Mouse (Mus musculus) limb, embryonic 14.5 days (tissue): ENCODE results near the gene Apol7e. TPM values are rescaled to one million over a fixed set of nuclear protein-coding genes. Genes with fewer than 3 reads are reported as not detected.

Source experiments
- ATAC-seq: fragments of 200-750 bp; cut with Nextera tagmentation; 2 replicates; pipeline ENCODE4 v1.8.0; 2017; ENCODE audit warnings: low read depth, moderate number of reproducible peaks, moderate TSS enrichment; ENCODE audit not compliant: low FRiP score
- DNase-seq: peaks from one replicate; pipeline ENCODE4 v3.0.0-alpha.2; 2015; ENCODE audit warnings: low spot score
- H3K27ac ChIP-seq: fragments of 300-500 bp; sonication (generic); replicated peaks from 2 replicates; pipeline ENCODE4 v1.5.1; 2014; ENCODE audit warnings: low read depth, mild to moderate bottlenecking, low read length, moderate library complexity, mixed read lengths
- H3K27me3 ChIP-seq: fragments of 300-500 bp; sonication (generic); 2 replicates; pipeline ENCODE4 v1.6.1; 2014; ENCODE audit warnings: low read length, mixed read lengths; ENCODE audit not compliant: control insufficient read depth, insufficient read depth
- H3K36me3 ChIP-seq: fragments of 300-500 bp; sonication (generic); 2 replicates; pipeline ENCODE4 v1.6.1; 2014; ENCODE audit warnings: mild to moderate bottlenecking, low read length, moderate library complexity, mixed read lengths; ENCODE audit not compliant: control insufficient read depth, insufficient read depth
- H3K4me1 ChIP-seq: fragments of 300-500 bp; sonication (generic); 2 replicates; pipeline ENCODE4 v1.6.1; 2014; ENCODE audit warnings: antibody characterized with exemption, low read length, mixed read lengths; ENCODE audit not compliant: control insufficient read depth, insufficient read depth
- H3K4me2 ChIP-seq: fragments of 300-500 bp; sonication (generic); replicated peaks from 2 replicates; pipeline ENCODE4 v1.6.1; 2014; ENCODE audit warnings: low read depth, mild to moderate bottlenecking, low read length, moderate library complexity; ENCODE audit not compliant: severe bottlenecking
- H3K4me3 ChIP-seq: fragments of 300-500 bp; sonication (generic); replicated peaks from 2 replicates; pipeline ENCODE4 v1.5.1; 2014; ENCODE audit warnings: low read length
- H3K9ac ChIP-seq: fragments of 300-500 bp; sonication (generic); 2 replicates; pipeline ENCODE4 v1.6.1; 2014; ENCODE audit warnings: mild to moderate bottlenecking, low read depth, low read length, moderate library complexity; ENCODE audit not compliant: severe bottlenecking
- H3K9me3 ChIP-seq: fragments of 300-500 bp; sonication (generic); 2 replicates; pipeline ENCODE4 v1.6.1; 2016; ENCODE audit warnings: low read length; ENCODE audit not compliant: control insufficient read depth
- POLR2A ChIP-seq: fragments of 200-500 bp; IDR thresholded peaks from 2 replicates; pipeline ENCODE4 v1.8.0; 2012; ENCODE audit warnings: inconsistent platforms, mild to moderate bottlenecking, moderate library complexity, borderline replicate concordance; ENCODE audit not compliant: insufficient read depth, insufficient read length; ENCODE audit errors: extremely low read depth
- WGBS: fragments of 180-500 bp; shearing (Covaris S2); extraction: QIAGEN DNeasy Blood & Tissue Kit; methylation state at CpG from one replicate; pipeline ENCODE4 v1.1.7; 2014; 5-methylcytosine and 5-hydroxymethylcytosine counted together
- polyA plus RNA-seq, 2 experiments: library from polyadenylated mRNA; depleted of rRNA in 1 of 2; stranded (reverse) in 1 of 2; unstranded in 1 of 2; fragments of >200 nt; fragmentation: Nextera tagmentation in 1 of 2; extraction: Ambion mirVana in 1 of 2; gene quantifications; 2 replicates each; pipeline versions ENCODE4 v1.2.1 to v1.2.3; 2012 to 2014

Apol7e gene
- polyA plus RNA-seq, 2 experiments, result 0.16 TPM; not detected in 1

- Histone ChIP-seq H3K4me1 (no peaks in the 10 kb centered on the region), H3K9ac (no peak overlapping the region), H3K27me3 (no peaks in the 10 kb centered on the region), H3K4me3 (no peak overlapping the region), H3K27ac (no peak overlapping the region), H3K4me2 (no peak overlapping the region), H3K9me3 (no peaks in the 10 kb centered on the region; the same call in 1 of the 2 replicates), H3K36me3 (no peaks in the 10 kb centered on the region)
- TF ChIP-seq POLR2A, result no peak
- DNase-seq (no peak), ATAC-seq (no peak)
- 74% methylated on average over 11 of the region's 11 CpGs for WGBS
These were observed 53.8 kb downstream of the Apol7e start for GRCm38 (mm10) chr15:77752443-77752842.

- H3K4me3 ChIP-seq, result no peak overlapping the region
- H3K36me3 ChIP-seq, result peaks cover 3% of the 10 kb centered on the region; the same call in 1 of the 2 replicates
- ATAC-seq (no peak), DNase-seq (no peak)
- H3K27me3 ChIP-seq, result no peaks in the 10 kb centered on the region
- no peaks in the 10 kb centered on the region for H3K4me1 ChIP-seq
- no peak overlapping the region for H3K9ac ChIP-seq
- no peak for TF ChIP-seq POLR2A
- H3K4me2 ChIP-seq, result no peak overlapping the region
- WGBS, result no CpG with 5 or more reads among the region's 2 CpGs
- H3K27ac ChIP-seq, result no peak overlapping the region
- no peaks in the 10 kb centered on the region for H3K9me3 ChIP-seq
These were observed 56.5 kb downstream of the Apol7e start for GRCm38 (mm10) chr15:77755132-77755531.

GRCm38 (mm10) chr15:77756081-77756480 is 57.4 kb downstream of the Apol7e start:
- Histone ChIP-seq H3K4me2 (no peak overlapping the region), H3K4me3 (no peak overlapping the region), H3K9ac (no peak overlapping the region), H3K9me3 (no peaks in the 10 kb centered on the region), H3K27me3 (no peaks in the 10 kb centered on the region), H3K36me3 (peaks cover 9% of the 10 kb centered on the region), H3K27ac (no peak overlapping the region), H3K4me1 (no peaks in the 10 kb centered on the region)
- no peak for ATAC-seq
- no peak for TF ChIP-seq POLR2A
- DNase-seq, result no peak
- WGBS, result 60% methylated on average over 2 of the region's 2 CpGs

- H3K27me3 ChIP-seq, result no peaks in the 10 kb centered on the region
- TF ChIP-seq POLR2A, result no peak
- DNase-seq (peak; percentile 32), ATAC-seq (no peak)
- no peaks in the 10 kb centered on the region for H3K9me3 ChIP-seq
- WGBS, result 11% methylated on average over 9 of the region's 9 CpGs
- H3K4me3 ChIP-seq, result no peak within 1 kb of the TSS
- peaks cover 17% of the 10 kb centered on the region for H3K36me3 ChIP-seq
- no peak within 1 kb of the TSS for H3K4me2 ChIP-seq
- H3K9ac ChIP-seq, result no peak within 1 kb of the TSS
- H3K4me1 ChIP-seq, result no peaks in the 10 kb centered on the region
- H3K27ac ChIP-seq, result no peak within 1 kb of the TSS
These were observed 58.2 kb downstream of the Apol7e start, which contains the start of gene Apol8 for GRCm38 (mm10) chr15:77756848-77757247. Apol8 (minus strand) TSS chr15:77757003.

DNA sequence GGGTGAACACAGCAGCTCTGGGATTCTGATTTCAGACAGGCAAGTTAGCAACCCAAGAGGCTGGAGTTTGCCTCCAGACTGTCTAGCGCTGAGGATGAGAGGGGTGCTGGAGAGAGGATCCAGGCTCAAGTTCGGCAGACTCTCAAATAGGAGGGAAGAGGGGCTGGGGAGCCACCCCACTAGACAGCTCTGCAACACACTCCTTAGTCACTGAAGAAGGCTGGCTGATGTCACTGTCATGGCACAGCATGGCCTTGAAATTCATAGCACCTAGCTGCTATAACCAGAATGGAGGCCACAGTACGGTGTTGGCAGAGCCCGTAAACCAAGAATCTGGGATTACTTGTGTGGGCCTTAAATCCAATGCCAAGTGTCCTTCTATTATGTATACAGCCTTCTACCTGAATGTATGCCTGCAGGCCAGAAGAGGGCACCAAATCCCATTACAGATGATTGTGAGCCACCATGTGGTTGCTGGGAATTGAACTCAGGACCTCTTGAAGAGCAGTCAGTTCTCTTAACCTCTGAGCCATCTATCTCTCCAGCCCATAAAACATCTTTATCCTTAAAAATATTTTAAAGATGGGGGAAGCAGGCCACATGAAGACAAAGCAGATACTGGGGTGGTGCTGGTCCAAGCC is 59.0 kb downstream of the Apol7e start:
- Histone ChIP-seq H3K4me3 (no peak overlapping the region), H3K4me2 (no peak overlapping the region), H3K36me3 (peaks cover 25% of the 10 kb centered on the region), H3K27me3 (no peaks in the 10 kb centered on the region), H3K9ac (no peak overlapping the region), H3K9me3 (no peaks in the 10 kb centered on the region), H3K4me1 (no peaks in the 10 kb centered on the region), H3K27ac (no peak overlapping the region)
- no peak for ATAC-seq
- TF ChIP-seq POLR2A, result no peak
- no peak for DNase-seq
- WGBS, result 81% methylated on average over 4 of the region's 4 CpGs
